Mouse (Mus musculus) kidney, adult 2 months (tissue): ENCODE measurements around the gene Zfp597.

Source experiments
- CTCF ChIP-seq: fragments of 200-500 bp; conservative IDR thresholded peaks from 2 replicates; pipeline ENCODE4 v1.5.1; 2011; ENCODE audit warnings: low read depth, mild to moderate bottlenecking, control low read depth, low read length, moderate library complexity, mixed read lengths; ENCODE audit not compliant: insufficient read depth, insufficient read length
- POLR2A ChIP-seq: fragments of 200-500 bp; IDR thresholded peaks from one replicate; pipeline ENCODE4 v1.6.1; 2011; ENCODE audit warnings: low read depth, low read length, control low read depth

- TF ChIP-seq CTCF (no peak), POLR2A (no peak)
These were observed 10.9 kb upstream of the Zfp597 start for GRCm38 (mm10) chr16:3895173-3895792.
